Mouse (Mus musculus) kidney, adult 2 months (tissue): ENCODE measurements around the gene Peli2.

ENCODE experiments used
- CTCF ChIP-seq: fragments of 200-500 bp; conservative IDR thresholded peaks from 2 replicates; pipeline ENCODE4 v1.5.1; 2011; ENCODE audit warnings: low read depth, mild to moderate bottlenecking, control low read depth, low read length, moderate library complexity, mixed read lengths; ENCODE audit not compliant: insufficient read depth, insufficient read length
- POLR2A ChIP-seq: fragments of 200-500 bp; IDR thresholded peaks from one replicate; pipeline ENCODE4 v1.6.1; 2011; ENCODE audit warnings: low read depth, low read length, control low read depth

- TF ChIP-seq POLR2A (no peak), CTCF (no peak)
Measured at GRCm38 (mm10) chr14:48125971-48126370, 5.3 kb downstream of the Peli2 start.
